Mouse (Mus musculus) intestine, embryonic 15.5 days (tissue): ENCODE measurements around the gene Bbip1. TPM values are rescaled to one million over a fixed set of nuclear protein-coding genes. Genes with fewer than 3 reads are reported as not detected.

Experiments used
- ATAC-seq: fragments of 200-750 bp; cut with Nextera tagmentation; 2 replicates; pipeline ENCODE4 v1.8.0; 2017; ENCODE audit warnings: moderate TSS enrichment, moderate library complexity
- H3K27ac ChIP-seq: fragments of 300-500 bp; sonication (generic); 2 replicates; pipeline ENCODE4 v1.5.1; 2015; ENCODE audit warnings: mild to moderate bottlenecking, inconsistent platforms
- H3K27me3 ChIP-seq: fragments of 300-500 bp; sonication (generic); replicated peaks from 2 replicates; pipeline ENCODE4 v1.6.1; 2015; ENCODE audit warnings: inconsistent platforms
- H3K36me3 ChIP-seq: fragments of 300-500 bp; sonication (generic); 2 replicates; pipeline ENCODE4 v1.6.1; 2015; ENCODE audit warnings: inconsistent platforms
- H3K4me1 ChIP-seq: fragments of 300-500 bp; sonication (generic); replicated peaks from 2 replicates; pipeline ENCODE4 v1.6.1; 2015; ENCODE audit warnings: inconsistent platforms
- H3K4me2 ChIP-seq: fragments of 300-500 bp; sonication (generic); replicated peaks from 2 replicates; pipeline ENCODE4 v1.6.1; 2015; ENCODE audit warnings: mild to moderate bottlenecking, inconsistent platforms
- H3K4me3 ChIP-seq: fragments of 300-500 bp; sonication (generic); replicated peaks from 2 replicates; pipeline ENCODE4 v1.5.1; 2015; ENCODE audit warnings: inconsistent platforms
- H3K9ac ChIP-seq: fragments of 300-500 bp; sonication (generic); 2 replicates; pipeline ENCODE4 v1.6.1; 2015; ENCODE audit warnings: inconsistent platforms
- H3K9me3 ChIP-seq: fragments of 300-500 bp; sonication (generic); 2 replicates; pipeline ENCODE4 v1.6.1; 2016; ENCODE audit warnings: inconsistent platforms
- WGBS: fragments of 180-500 bp; shearing (Covaris S2); methylation state at CpG from one replicate; pipeline ENCODE4 v1.1.7; 2015; 5-methylcytosine and 5-hydroxymethylcytosine counted together
- polyA plus RNA-seq: library from polyadenylated mRNA; unstranded; fragments of >200 nt; fragmentation: Nextera tagmentation; extraction: Ambion mirVana; gene quantifications from 2 replicates; pipeline ENCODE4 v1.2.1, GENCODE M21; 2015

Bbip1 gene
- polyA plus RNA-seq, 1 experiment from 2014 or later: 79.2 TPM

- H3K4me3 ChIP-seq: no peak overlapping the region
- no peak overlapping the region for H3K4me2 ChIP-seq
- no peak overlapping the region for H3K27ac ChIP-seq
- no peaks in the 10 kb centered on the region for H3K36me3 ChIP-seq
- WGBS: 81% methylated on average over 10 of the region's 10 CpGs
- H3K9ac ChIP-seq: no peak overlapping the region
- H3K9me3 ChIP-seq: no peaks in the 10 kb centered on the region
- ATAC-seq: no peak
- peaks cover 4% of the 10 kb centered on the region; the same call in 1 of the 2 replicates for H3K4me1 ChIP-seq
- no peaks in the 10 kb centered on the region for H3K27me3 ChIP-seq
Observed at GRCm38 (mm10) chr19:53885450-53885849, 59.0 kb downstream of the Bbip1 start.

- Histone ChIP-seq H3K4me3 (no peak overlapping the region), H3K9me3 (no peaks in the 10 kb centered on the region), H3K27ac (no peak overlapping the region), H3K4me1 (no peaks in the 10 kb centered on the region), H3K9ac (no peak overlapping the region), H3K4me2 (no peak overlapping the region), H3K27me3 (no peaks in the 10 kb centered on the region), H3K36me3 (no peaks in the 10 kb centered on the region)
- WGBS: 62% methylated on average over 5 of the region's 5 CpGs
- no peak for ATAC-seq
Observed at GRCm38 (mm10) chr19:53881786-53882185, 62.6 kb downstream of the Bbip1 start.

GRCm38 (mm10) chr19:53880460-53880859, 64.0 kb downstream of the Bbip1 start:
- H3K4me1 ChIP-seq: no peaks in the 10 kb centered on the region
- H3K9me3 ChIP-seq: no peaks in the 10 kb centered on the region
- no peaks in the 10 kb centered on the region for H3K36me3 ChIP-seq
- H3K9ac ChIP-seq: no peak overlapping the region
- H3K27me3 ChIP-seq: no peaks in the 10 kb centered on the region
- no peak overlapping the region for H3K4me2 ChIP-seq
- H3K4me3 ChIP-seq: no peak overlapping the region
- ATAC-seq: no peak
- 82% methylated on average over 1 of the region's 1 CpGs for whole genome bisulfite sequencing
- H3K27ac ChIP-seq: no peak overlapping the region

Other genes starting within 250 kb of the Bbip1 start
- gene Pdcd4, start 52.4 kb downstream of the Bbip1 start, polyA plus RNA-seq: 65.1 and 73.7 TPM in 2 replicates
- gene Shoc2, start 321 bp downstream of the Bbip1 start, polyA plus RNA-seq: 37.5 and 42.9 TPM in 2 replicates
- 1.4 TPM in 2 replicates for gene Adra2a, start 99.5 kb upstream of the Bbip1 start, polyA plus RNA-seq